Mouse (Mus musculus) MEL (cell line): ENCODE results near the gene Lrfn3. TPM values are rescaled to one million over a fixed set of nuclear protein-coding genes. Genes with fewer than 3 reads are reported as not detected.
A peak's percentile ranks its signal among the peaks of the same experiment; 100 is the strongest.

Experiments
- DNase-seq: peaks from one replicate; pipeline ENCODE4 v3.0.0; 2011; ENCODE audit warnings: low read depth, low spot score
- H3K27ac ChIP-seq: 2 replicates; pipeline ENCODE4 v1.5.1; 2012; ENCODE audit warnings: low read depth, mild to moderate bottlenecking, control low read depth, low read length, moderate library complexity; ENCODE audit not compliant: control insufficient read depth
- H3K27me3 ChIP-seq, 2 experiments: fragments of 150-350 bp in 1 of 2; sonication (generic) in 1 of 2; 2 replicates each; pipeline ENCODE4 v1.6.1; 2012; ENCODE audit warnings: low read length in 2 of 2, mild to moderate bottlenecking in 2 of 2, improper control_type of control experiment in 1 of 2, moderate library complexity in 1 of 2; ENCODE audit not compliant: insufficient read depth in 2 of 2, control insufficient read depth in 1 of 2
- H3K36me3 ChIP-seq, 2 experiments: 2 replicates each; pipeline ENCODE4 v1.6.1; 2012 to 2014; ENCODE audit warnings: low read length in 2 of 2, improper control_type of control experiment in 1 of 2, inconsistent platforms in 1 of 2, mild to moderate bottlenecking in 1 of 2; ENCODE audit not compliant: insufficient read depth in 2 of 2, control insufficient read depth in 1 of 2
- H3K4me1 ChIP-seq, 2 experiments: fragments of 150-350 bp in 1 of 2; sonication (generic) in 1 of 2; 2 replicates each; pipeline ENCODE4 v1.6.1; 2012; ENCODE audit warnings: low read length in 2 of 2, improper control_type of control experiment in 1 of 2, mild to moderate bottlenecking in 1 of 2; ENCODE audit not compliant: insufficient read depth in 2 of 2, control insufficient read depth in 1 of 2
- H3K4me3 ChIP-seq, 2 experiments: fragments of 150-350 bp in 1 of 2; sonication (generic) in 1 of 2; 2 replicates each; pipeline ENCODE4 v1.5.1; 2012; ENCODE audit warnings: low read depth in 2 of 2, low read length in 2 of 2, mild to moderate bottlenecking in 2 of 2, moderate library complexity in 2 of 2, control low read depth in 1 of 2, improper control_type of control experiment in 1 of 2; ENCODE audit not compliant: control insufficient read depth in 1 of 2, insufficient read depth in 1 of 2
- H3K79me2 ChIP-seq: 2 replicates; pipeline ENCODE4 v1.6.1; 2012; ENCODE audit warnings: mild to moderate bottlenecking, low read length, moderate library complexity; ENCODE audit not compliant: control insufficient read depth, poor library complexity, insufficient read depth
- H3K9ac ChIP-seq: 2 replicates; pipeline ENCODE4 v1.6.1; 2012; ENCODE audit warnings: low read depth, mild to moderate bottlenecking, control low read depth, low read length, moderate library complexity; ENCODE audit not compliant: control insufficient read depth, poor library complexity, severe bottlenecking
- H3K9me3 ChIP-seq: fragments of 150-350 bp; sonication (generic); replicated peaks from 2 replicates; pipeline ENCODE4 v1.6.1; 2012; ENCODE audit warnings: mild to moderate bottlenecking, low read length, improper control_type of control experiment, moderate library complexity; ENCODE audit not compliant: insufficient read depth
- BHLHE40 ChIP-seq: IDR thresholded peaks from 2 replicates; pipeline ENCODE4 v1.6.1; 2012; ENCODE audit warnings: low read depth, mild to moderate bottlenecking, inconsistent platforms, low read length, improper control_type of control experiment, borderline replicate concordance
- CHD2 ChIP-seq: IDR thresholded peaks from 2 replicates; pipeline ENCODE4 v1.6.1; 2011; ENCODE audit warnings: low read length, improper control_type of control experiment
- GABPA ChIP-seq: IDR thresholded peaks from 2 replicates; pipeline ENCODE4 v1.6.1; 2012; ENCODE audit warnings: low read depth, mild to moderate bottlenecking, inconsistent platforms, low read length, improper control_type of control experiment, moderate library complexity
- HCFC1 ChIP-seq: IDR thresholded peaks from 2 replicates; pipeline ENCODE4 v1.6.1; 2012; ENCODE audit warnings: low read depth, mild to moderate bottlenecking, inconsistent platforms, low read length, improper control_type of control experiment, moderate library complexity
- MAZ ChIP-seq: IDR thresholded peaks from 2 replicates; pipeline ENCODE4 v1.6.1; 2012; ENCODE audit warnings: low read depth, mild to moderate bottlenecking, inconsistent platforms, low read length, improper control_type of control experiment
- MXI1 ChIP-seq: IDR thresholded peaks from 2 replicates; pipeline ENCODE4 v1.6.1; 2011; ENCODE audit warnings: mild to moderate bottlenecking, low read depth, low read length, improper control_type of control experiment
- RCOR1 ChIP-seq: IDR thresholded peaks from 2 replicates; pipeline ENCODE4 v1.6.1; 2012; ENCODE audit warnings: low read depth, mild to moderate bottlenecking, inconsistent platforms, low read length, improper control_type of control experiment
- TAL1 ChIP-seq: IDR thresholded peaks from 2 replicates; pipeline ENCODE4 v1.6.1; 2012; ENCODE audit warnings: mild to moderate bottlenecking, inconsistent platforms, low read length, moderate library complexity, mixed read lengths
- UBTF ChIP-seq: IDR thresholded peaks from 2 replicates; pipeline ENCODE4 v1.6.1; 2012; ENCODE audit warnings: low read depth, mild to moderate bottlenecking, inconsistent platforms, low read length, improper control_type of control experiment, moderate library complexity, borderline replicate concordance; ENCODE audit not compliant: insufficient read depth
- USF2 ChIP-seq, 2 experiments: IDR thresholded peaks; 2 replicates each; pipeline ENCODE4 v1.6.1; 2011 to 2012; ENCODE audit warnings: improper control_type of control experiment in 2 of 2, low read length in 2 of 2, borderline replicate concordance in 1 of 2, inconsistent platforms in 1 of 2, low read depth in 1 of 2, mild to moderate bottlenecking in 1 of 2; ENCODE audit not compliant: insufficient read depth in 1 of 2
- ZC3H11A ChIP-seq: IDR thresholded peaks from 2 replicates; pipeline ENCODE4 v1.6.1; 2012; ENCODE audit warnings: low read depth, mild to moderate bottlenecking, inconsistent platforms, low read length, improper control_type of control experiment
- polyA plus RNA-seq, 2 experiments: library from polyadenylated mRNA; stranded (reverse) in 1 of 2; unstranded in 1 of 2; fragments of >175 nt in 1 of 2; fragments of >200 nt in 1 of 2; gene quantifications; 2 replicates each; pipeline versions ENCODE4 v1.2.1 to v1.2.4; 2012; ENCODE audit warnings: low replicate concordance in 2 of 2, low read depth in 1 of 2; ENCODE audit not compliant: insufficient read length in 2 of 2, insufficient read depth in 1 of 2, missing spikeins in 1 of 2
- total RNA-seq: library from RNA; depleted of rRNA; stranded (reverse); fragments of 300-350 nt; gene quantifications from 2 replicates; pipeline ENCODE4 v1.2.3, GENCODE M21; 2012

Gene Lrfn3
- total and polyA plus RNA-seq, 3 experiments: not detected

DNA sequence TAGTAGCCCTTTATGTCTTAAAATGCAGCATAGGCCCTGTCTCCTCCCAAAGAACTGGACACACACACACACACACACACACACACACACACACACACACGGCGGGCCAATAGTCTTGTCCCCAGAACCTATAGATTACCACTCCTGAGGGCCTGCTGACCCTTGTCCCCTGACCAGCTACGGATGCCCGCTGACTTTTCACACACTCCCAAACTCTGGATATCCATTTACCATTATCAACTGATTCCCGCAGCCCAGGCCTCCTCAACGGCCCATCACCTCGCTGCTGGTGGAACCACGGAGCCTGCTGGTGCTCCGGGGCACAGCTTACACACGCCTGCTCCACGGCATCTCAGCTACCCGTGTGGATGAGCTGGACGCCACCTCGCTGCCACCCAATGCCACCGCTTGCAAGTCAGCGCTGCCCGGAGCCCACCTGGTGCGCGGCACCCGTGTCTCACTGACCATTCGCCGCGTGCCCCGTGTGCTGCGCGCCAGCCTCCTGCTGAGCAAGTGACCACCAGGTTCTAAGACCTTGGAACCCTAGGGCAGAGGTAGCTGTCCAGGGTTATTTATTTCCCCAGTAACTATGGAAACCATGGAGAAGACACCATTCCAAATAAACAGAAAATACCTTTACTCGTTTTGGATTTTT, 48.8 kb downstream of the Lrfn3 start:
- no peaks in the 10 kb centered on the region for H3K9me3 ChIP-seq
- H3K36me3 ChIP-seq: no peaks in the 10 kb centered on the region
- no peaks in the 10 kb centered on the region for H3K79me2 ChIP-seq
- no peak for TF ChIP-seq UBTF
- no peak for TF ChIP-seq USF2 (IDR thresholded peaks at IDR 0.05; ENCODE audit: borderline replicate concordance in 1 of 2, insufficient read depth in 1 of 2, low read depth in 1 of 2, low read length in 2 of 2)
- TF ChIP-seq HCFC1: no peak
- TF ChIP-seq RCOR1: no peak
- no peak for TF ChIP-seq ZC3H11A
- TF ChIP-seq MXI1: no peak
- TF ChIP-seq, all 39 proteins: peak for 0
- Histone ChIP-seq H3K27me3 (no peaks in the 10 kb centered on the region), H3K4me1 (peaks cover 0 to 7% of the 10 kb centered on the region in 2 experiments; a peak in 1 of 4 replicates), H3K9ac (no peak overlapping the region), H3K27ac (no peak overlapping the region), H3K4me3 (no peak overlapping the region)
- no peak for DNase-seq

DNA sequence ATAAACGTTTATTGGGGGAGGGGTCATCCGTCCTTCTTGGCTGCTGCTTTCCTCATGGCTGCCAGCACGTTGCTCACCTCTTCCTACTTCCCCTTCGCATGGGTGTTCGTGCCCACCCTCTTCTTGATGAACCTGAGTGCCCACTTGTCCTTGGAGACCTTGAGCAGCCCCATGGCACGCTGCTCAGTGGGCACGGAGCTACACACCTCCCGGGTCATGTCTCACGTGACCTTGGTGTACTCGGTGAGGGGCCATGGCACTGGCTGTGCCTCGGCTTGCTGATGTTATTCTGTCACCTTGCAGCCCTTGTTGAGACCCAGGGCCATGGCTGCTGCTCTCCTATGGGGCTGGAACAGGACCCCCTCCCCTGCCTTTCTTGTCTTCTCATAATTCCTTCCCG, 52.4 kb downstream of the Lrfn3 start:
- Histone ChIP-seq H3K27me3 (no peaks in the 10 kb centered on the region), H3K36me3 (no peaks in the 10 kb centered on the region), H3K9me3 (no peaks in the 10 kb centered on the region), H3K4me1 (peaks cover 0 to 13% of the 10 kb centered on the region in 2 experiments; a peak in 3 of 4 replicates), H3K4me3 (no peak overlapping the region), H3K79me2 (no peaks in the 10 kb centered on the region; the same call in 1 of the 2 replicates), H3K27ac (no peak overlapping the region), H3K9ac (no peak overlapping the region)
- TF ChIP-seq CHD2: no peak
- TF ChIP-seq MAZ: no peak
- DNase-seq: no peak

DNA sequence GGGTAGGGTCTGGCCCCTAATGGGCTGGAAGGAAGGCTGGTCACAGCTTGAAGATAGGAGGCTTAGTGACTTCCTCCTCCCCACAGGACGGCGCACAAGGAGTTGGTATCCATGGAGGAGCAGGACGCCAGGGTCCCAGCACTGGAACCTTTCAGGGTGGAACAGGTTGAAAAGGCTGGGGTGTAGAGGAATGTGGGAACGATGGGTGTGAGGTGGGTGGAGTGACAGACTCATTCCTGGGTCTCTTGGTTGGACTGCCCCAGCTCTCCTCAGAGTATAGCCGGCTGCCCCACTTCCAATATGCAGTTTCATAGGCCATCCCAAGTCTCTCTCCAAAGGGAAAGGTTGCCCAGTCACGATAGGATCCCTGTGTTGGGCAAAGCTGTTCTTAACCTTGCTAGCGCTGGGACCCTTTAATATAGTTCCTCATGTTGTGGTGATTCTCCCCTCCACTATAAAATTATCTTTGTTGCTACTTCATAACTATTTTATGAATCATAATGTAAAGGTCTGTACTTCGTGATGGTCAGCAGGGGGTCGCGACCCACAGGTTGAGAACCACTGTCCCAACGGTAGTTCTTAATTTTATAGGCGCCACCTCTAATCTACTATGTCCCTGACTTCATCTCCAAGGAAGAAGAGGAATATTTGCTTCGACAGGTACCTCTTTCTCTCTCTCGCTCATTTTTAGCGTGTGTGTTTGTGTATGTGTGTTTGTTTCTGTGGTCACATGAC, 53.0 kb downstream of the Lrfn3 start:
- peak overlapping the region; percentile 60; the same call in 1 of the 2 replicates for H3K9ac ChIP-seq
- TF ChIP-seq GABPA (no peak), MXI1 (no peak), TAL1 (no peak), BHLHE40 (no peak), CHD2 (no peak)
- H3K27me3 ChIP-seq: no peaks in the 10 kb centered on the region

More for the DNA sequence above, 53.0 kb downstream of the Lrfn3 start:
- Histone ChIP-seq H3K27ac (no peak overlapping the region), H3K4me3 (peak overlapping the region; percentile 59 to 92; a peak in 3 of 4 replicates), H3K4me1 (peaks cover 0 to 13% of the 10 kb centered on the region in 2 experiments; a peak in 3 of 4 replicates), H3K9me3 (no peaks in the 10 kb centered on the region), H3K36me3 (no peaks in the 10 kb centered on the region), H3K79me2 (no peaks in the 10 kb centered on the region; the same call in 1 of the 2 replicates)
- no peak for DNase-seq
